Mouse (Mus musculus) layer of hippocampus, adult 2 months (tissue): ENCODE results near the gene Ncoa5. TPM values are rescaled to one million over a fixed set of nuclear protein-coding genes. Genes with fewer than 3 reads are reported as not detected.
A peak's percentile ranks its signal among the peaks of the same experiment; 100 is the strongest.

Source experiments
- DNase-seq, 2 experiments: peaks; one replicate each; pipeline ENCODE4 v3.0.0; 2022; ENCODE audit warnings: low spot score in 2 of 2
- H3K27ac ChIP-seq: fragments of 200-600 bp; 2 replicates; pipeline ENCODE4 v1.8.1; 2022
- H3K4me3 ChIP-seq: fragments of 200-600 bp; 2 replicates; pipeline ENCODE4 v1.8.1; 2022; ENCODE audit warnings: mild to moderate bottlenecking
- CTCF ChIP-seq: fragments of 200-600 bp; conservative IDR thresholded peaks from 2 replicates; pipeline ENCODE4 v1.8.1; 2022; ENCODE audit warnings: antibody characterized with exemption, mild to moderate bottlenecking, moderate library complexity
- total RNA-seq, 2 experiments: library from RNA; stranded (reverse); gene quantifications; 2 replicates each; pipeline ENCODE4 v1.2.3; 2021

Ncoa5 gene
- total RNA-seq, 2 experiments from 2014 or later: 57.8 to 63.8 TPM

DNA sequence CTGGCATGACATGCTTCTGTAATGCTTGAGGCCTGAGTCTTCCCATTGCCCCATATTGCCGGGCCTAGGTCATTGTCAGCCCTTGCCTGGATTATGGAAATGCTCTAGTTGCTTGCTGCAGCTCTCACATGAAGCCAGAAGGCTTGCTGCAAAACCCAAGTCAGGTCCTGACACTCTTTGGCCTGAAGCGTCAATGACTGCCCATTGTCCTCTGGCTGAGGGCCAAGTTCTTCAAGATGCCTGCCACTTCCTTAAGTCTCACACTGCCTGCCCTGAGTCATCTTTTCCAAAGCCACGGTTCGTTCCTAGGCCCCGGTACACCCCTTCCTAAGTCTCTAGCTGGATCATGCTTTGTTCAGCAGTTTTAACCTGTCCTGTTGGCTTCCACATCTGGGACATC, 62.0 kb downstream of the Ncoa5 start:
- TF ChIP-seq CTCF: no peak
- DNase-seq: no peak
- Histone ChIP-seq H3K4me3 (no peak overlapping the region), H3K27ac (no peak overlapping the region)

DNA sequence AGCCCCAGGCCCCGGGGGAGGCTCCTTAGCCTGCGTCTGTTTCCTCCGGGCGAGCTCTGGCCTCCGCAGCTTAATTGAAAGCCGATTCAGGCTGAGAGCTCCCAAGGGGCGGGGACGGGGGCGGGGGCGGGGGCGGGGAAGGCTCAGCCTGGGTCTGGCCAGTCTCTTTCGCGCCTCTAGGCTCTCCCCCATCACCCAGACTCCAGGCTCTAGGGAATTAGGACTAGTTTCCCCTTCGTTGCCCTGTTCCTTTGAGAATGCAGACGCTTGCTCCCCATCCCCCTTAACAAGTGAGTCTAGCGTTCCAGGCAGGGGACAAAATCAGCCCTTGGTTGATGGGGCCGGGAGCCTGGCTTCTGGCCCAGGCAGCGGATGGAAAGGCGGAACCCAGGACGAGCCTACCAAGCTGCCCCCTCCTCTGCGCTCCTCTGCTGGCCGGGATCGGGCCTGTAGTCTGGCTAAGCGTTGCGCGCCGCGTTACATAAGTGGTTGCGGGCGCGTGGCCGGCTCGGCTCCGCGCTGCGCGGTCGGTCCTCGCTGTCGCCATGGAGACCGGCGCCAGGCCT, 64.0 kb downstream of the Ncoa5 start:
- Histone ChIP-seq H3K4me3 (peak overlapping the region; percentile 70), H3K27ac (peak overlapping the region; percentile 95)
- no peak for TF ChIP-seq CTCF
- DNase-seq: peak; percentile 56 to 67

DNA sequence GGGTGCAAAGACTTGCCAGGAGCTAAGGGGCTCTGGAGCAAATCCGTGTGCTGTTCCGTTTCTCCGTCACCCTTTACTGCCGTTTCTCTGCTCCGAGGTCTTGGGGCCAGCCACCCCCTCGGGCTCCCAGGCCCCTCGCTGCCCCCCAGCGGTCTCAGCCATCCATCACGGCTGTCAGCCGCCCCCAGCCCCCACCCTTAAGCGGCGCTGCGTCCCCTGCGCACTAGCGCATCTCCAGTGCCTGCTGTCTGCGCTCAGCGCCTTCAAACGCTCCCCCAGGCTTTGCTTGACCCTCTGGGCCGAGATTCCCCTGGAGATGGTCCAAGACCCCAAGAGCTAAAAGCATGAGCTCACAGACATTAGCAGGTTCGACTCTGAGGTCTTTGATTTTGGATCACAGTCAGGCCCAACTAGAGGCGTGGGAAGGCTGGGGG, 65.3 kb downstream of the Ncoa5 start:
- peak; percentile 46 to 65 for DNase-seq
- Histone ChIP-seq H3K27ac (peak overlapping the region; percentile 95), H3K4me3 (peak overlapping the region; percentile 70)
- TF ChIP-seq CTCF: peak; percentile 60

DNA sequence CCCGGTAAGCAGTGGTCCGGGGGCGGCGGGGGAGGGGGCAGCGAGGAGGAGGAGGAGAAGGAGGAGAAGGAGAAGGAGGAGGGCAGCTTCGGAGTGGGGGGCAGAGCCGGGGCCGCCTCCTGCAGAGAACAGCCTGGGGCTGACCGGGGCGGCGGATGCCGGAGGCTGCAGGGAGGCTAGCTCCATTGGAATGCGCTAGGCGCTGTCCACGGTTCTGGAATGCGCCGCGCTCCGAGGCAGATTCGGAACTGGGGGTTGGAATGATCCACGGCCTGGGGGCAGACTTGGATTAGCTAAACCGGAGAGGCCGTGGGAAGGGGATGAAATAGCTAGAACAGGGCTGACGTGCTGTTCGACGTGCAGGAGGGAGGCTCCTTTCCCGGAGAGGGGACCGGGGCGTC, 66.2 kb downstream of the Ncoa5 start:
- TF ChIP-seq CTCF: no peak
- Histone ChIP-seq H3K4me3 (peak overlapping the region; percentile 70), H3K27ac (peak overlapping the region; percentile 95)
- DNase-seq: peak; percentile 48 to 57

DNA sequence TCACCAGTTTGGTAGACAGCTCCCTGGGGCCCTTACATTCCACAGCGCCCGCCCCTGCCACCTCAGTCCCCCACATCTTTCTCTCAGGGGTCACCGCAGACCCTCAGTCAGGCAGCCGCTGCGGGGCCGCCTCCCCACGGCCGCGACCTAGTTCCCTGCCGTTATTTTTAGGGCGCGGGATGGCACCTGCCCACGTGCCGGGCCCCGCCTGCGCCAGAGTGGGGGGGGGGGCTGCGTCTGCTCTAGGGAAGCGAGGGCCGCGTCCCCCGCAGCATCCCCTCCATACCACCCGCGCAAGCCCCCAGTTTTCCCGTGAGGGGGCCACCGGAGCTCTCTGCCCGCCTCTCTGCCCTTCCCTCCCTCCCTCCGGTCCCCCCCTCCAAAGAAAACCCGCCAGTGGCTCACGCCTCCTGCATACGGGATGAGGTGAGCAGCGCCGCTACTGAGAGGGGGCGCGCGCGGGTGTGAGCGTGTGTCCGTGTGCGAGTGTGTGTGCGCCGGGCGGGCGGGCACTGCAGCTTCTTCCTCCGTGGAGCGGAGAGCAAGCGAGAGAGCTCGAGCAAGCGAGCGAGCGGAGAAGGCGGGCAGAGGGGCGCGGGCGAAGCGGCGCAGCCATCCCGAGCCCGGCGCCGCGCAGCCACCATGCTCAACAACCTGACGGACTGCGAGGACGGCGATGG, 66.8 kb downstream of the Ncoa5 start:
- DNase-seq: peak; percentile 76 to 77
- 0 out of 2 replicates have a peak, but pooled peaks have one; percentile 2 for TF ChIP-seq CTCF
- Histone ChIP-seq H3K4me3 (peak overlapping the region; percentile 70), H3K27ac (peak overlapping the region; percentile 95)

DNA sequence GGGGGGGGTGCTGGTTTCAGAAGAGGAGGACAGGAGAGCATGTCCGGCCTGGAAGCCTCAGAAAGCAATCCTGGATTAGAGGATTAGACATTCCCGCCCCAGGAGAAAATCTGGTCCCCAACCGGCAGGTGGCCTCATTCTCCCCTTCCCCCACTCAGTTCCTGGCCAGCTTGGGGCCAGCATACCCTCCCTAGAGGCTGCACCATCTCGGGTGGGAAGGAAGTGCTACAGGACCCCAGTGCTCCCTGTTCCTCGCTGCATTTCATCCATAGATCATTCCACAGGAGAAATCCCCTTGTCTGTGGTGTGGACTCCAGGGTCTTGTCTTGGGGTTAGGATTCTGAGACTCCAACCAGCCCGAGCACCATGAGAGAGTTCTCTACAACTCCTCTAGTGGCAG, 67.5 kb downstream of the Ncoa5 start:
- Histone ChIP-seq H3K4me3 (peak overlapping the region; percentile 70), H3K27ac (peak overlapping the region; percentile 95)
- TF ChIP-seq CTCF: peak; percentile 58
- no peak for DNase-seq

DNA sequence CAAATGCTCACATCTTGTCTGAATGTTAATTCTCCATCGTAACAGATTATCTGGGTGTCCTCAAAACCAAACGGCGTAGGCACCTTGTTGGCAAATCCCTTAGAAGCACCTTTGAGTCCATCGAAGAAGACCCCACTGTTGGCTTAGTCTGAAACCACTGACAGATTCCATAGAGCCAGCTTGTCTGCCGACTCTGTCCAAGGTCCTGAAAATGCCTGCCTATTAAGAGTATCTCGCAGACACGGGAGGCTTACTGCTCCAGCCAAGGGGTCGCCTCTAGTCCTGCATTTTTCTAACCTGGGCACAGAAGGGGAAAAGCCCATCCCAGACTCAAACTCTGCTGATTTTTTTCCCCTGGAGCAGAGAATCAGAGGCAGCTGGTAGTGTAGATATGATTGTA, 68.3 kb downstream of the Ncoa5 start:
- no peak for TF ChIP-seq CTCF
- no peak overlapping the region for H3K4me3 ChIP-seq
- DNase-seq: no peak
- H3K27ac ChIP-seq: no peak overlapping the region

DNA sequence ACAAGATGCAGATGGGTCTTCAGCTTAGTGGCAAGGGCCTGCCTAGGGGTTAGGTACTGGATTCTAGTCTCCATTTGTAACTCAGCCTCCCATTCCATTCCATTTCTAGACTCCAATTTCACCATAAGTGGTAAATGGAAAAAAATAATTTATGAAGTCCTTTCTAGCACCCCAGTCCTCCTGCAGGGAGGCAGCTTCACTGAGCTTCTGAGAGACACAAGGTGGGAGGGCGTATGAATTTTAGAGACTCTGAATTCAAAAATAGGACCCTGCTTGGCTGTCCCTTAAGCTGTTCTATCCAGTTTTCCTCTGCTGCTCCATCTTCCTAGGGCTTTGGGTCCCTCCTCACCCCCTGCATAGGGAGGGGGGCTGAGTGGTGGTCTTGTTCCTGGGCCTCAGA, 69.7 kb downstream of the Ncoa5 start:
- DNase-seq: no peak
- Histone ChIP-seq H3K4me3 (no peak overlapping the region), H3K27ac (peak overlapping the region; percentile 90)
- TF ChIP-seq CTCF: no peak

DNA sequence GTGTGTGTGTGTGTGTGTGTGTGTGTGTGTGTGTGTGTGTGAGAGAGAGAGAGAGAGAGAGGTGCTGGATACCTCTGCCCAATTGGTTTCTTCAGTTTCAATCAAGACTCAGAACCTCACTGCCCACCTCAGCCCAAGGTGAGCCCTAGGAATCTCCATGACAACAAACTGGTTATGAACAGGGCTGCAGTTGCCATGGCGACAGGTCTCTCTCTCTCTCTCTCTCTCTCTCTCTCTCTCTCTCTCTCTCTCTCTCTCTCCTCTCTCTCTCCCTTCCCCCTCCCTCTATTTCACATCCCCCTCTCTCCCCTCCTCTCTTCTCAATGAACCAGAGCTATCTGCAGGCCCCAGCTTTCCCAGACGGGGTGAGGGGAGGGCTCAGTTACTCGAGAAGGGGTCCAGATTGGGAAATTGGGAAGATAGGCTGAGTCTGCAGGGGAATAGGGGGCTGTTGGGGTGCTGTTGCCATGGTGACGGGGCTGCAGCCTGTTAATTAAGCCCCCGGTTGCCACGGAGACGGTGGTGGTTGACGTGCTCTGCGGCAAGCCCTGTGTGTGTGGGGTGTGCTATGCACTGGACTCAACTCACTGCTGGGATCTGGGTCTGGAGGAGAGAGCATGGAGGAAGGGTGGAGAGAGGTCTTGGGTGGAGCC, 70.3 kb downstream of the Ncoa5 start:
- Histone ChIP-seq H3K27ac (peak overlapping the region; percentile 90), H3K4me3 (no peak overlapping the region)
- no peak for TF ChIP-seq CTCF
- DNase-seq: peak; percentile 61 to 74

DNA sequence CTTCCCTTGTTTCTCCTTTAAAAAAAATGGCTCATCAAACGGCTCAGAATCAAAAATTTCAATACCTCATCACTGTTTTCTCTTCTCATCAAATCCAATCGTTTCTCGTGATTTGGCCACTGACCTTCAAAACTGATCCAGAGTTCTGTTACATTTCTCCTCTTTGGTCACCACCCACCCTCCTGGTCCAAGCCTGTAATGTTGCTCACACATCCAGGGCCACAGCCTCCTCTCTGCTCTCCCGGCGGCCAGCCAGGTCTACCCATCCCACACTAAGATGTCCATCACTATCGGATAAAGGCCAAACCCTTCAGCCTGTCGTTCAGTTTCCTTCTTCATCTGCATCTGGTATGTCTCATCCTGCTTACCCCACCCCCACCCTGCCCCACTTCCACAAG, 72.5 kb downstream of the Ncoa5 start:
- Histone ChIP-seq H3K4me3 (no peak overlapping the region), H3K27ac (peak overlapping the region; percentile 71)
- DNase-seq: no peak
- no peak for TF ChIP-seq CTCF

DNA sequence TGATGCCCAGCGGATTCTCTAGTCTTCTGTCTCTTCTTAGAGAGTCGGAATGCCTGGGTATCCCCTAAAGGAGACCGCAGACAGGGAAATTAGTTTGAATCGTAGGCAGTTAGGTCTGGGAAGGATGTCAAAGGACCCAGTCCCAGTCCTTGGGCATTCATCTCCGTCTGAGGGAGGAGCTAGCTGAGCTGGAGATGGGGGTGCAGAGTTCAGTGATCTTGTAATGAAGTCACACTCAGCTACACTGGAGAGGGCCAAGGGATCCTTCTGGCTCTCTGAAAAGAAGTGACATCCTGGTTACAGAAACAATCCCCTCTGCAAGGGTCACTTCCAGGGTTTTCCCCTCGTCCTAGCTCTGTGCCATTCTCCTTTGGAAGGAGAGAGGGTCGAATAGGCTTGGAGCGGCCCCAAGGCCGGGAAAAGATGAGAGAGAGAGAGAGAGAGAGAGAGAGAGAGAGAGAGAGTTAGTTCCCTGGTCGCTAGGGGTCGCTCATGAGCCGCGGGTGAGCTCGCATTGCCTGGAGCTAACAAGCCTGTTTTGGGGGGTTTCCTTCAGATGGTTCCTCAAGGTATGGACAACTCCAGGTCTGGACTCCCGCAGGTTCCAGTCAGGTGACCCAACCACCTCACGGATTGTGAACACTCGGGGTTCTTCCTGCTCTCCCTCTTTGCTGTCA, 73.0 kb downstream of the Ncoa5 start:
- peak; percentile 70 to 86 for DNase-seq
- Histone ChIP-seq H3K27ac (peak overlapping the region; percentile 77), H3K4me3 (peak overlapping the region; percentile 64)
- TF ChIP-seq CTCF: peak; percentile 83

DNA sequence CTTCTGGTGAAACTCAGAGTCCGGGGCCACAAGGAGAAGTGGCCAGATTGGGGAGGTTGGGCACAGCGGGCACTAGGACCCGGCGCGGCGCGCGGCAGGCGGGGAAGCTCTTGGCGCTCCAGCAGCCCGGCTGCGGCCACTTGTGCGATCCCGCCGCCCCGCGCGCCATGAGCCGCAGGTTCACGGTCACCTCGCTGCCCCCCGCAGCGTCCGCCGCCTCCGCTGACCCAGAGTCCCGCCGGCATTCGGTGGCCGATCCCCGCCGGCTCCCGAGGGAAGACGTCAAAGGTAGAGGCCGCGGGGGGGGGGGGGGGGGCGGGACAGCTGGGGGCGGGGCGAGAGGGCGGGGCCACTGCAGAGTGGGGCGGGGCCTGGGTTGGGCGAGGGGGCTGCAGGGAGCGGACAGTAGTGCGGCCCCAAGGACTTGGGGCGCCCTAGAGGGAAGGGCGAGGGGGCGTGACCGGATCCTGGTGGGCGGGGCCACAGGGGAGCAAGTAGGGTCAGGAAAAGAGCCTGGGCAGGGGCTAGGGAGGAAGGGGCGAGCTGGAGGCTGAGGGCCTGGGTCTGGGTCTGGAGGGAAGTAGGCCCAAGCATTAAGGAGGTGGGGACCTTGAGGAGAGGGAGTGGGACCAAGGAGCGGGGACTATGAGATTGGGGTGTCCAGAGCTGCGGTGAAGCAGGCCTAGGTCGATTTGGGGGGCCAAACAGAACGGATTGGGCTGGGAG, 73.8 kb downstream of the Ncoa5 start, which contains the start of gene Slc12a5:
Gene Slc12a5, plus strand, starts transcription at position 87 of the 726 bp plus-strand sequence.
- Histone ChIP-seq H3K27ac (peak within 1 kb of the TSS; percentile 77), H3K4me3 (peak within 1 kb of the TSS; percentile 64)
- TF ChIP-seq CTCF: no peak
- DNase-seq: no peak
